Mouse (Mus musculus) cerebral cortex, adult 2 months (tissue): ENCODE results near the gene Msrb3.

Experiments used
- WGBS: fragments of 180-500 bp; shearing (Covaris S2); methylation state at CpG from one replicate; pipeline ENCODE4 v1.1.7; 2018; 5-methylcytosine and 5-hydroxymethylcytosine counted together

Msrb3 gene

GRCm38 (mm10) chr10:120898785-120899762 lies at the start of gene Msrb3:
Gene Msrb3, minus strand, starts transcription at chr10:120899101.
- 2% methylated on average over 64 of the region's 64 CpGs for WGBS

GRCm38 (mm10) chr10:120948461-120948860 lies 49.6 kb upstream of the Msrb3 start:
- WGBS = 57% methylated on average over 2 of the region's 2 CpGs

- WGBS = 66% methylated on average over 2 of the region's 2 CpGs
These were observed 48.9 kb upstream of the Msrb3 start for GRCm38 (mm10) chr10:120947842-120948241.

- 64% methylated on average over 5 of the region's 5 CpGs for WGBS
These were observed 47.9 kb upstream of the Msrb3 start for GRCm38 (mm10) chr10:120946847-120947246.

- 72% methylated on average over 2 of the region's 2 CpGs for WGBS
These were observed 40.0 kb upstream of the Msrb3 start for GRCm38 (mm10) chr10:120938904-120939208.

GRCm38 (mm10) chr10:120938077-120938903 lies 39.4 kb upstream of the Msrb3 start:
- WGBS = 41% methylated on average over 19 of the region's 19 CpGs

- WGBS = 80% methylated on average over 7 of the region's 7 CpGs
These were observed 30.6 kb upstream of the Msrb3 start for GRCm38 (mm10) chr10:120929536-120929935.

GRCm38 (mm10) chr10:120928183-120928582 lies 29.3 kb upstream of the Msrb3 start:
- WGBS = 69% methylated on average over 5 of the region's 5 CpGs

- WGBS = 93% methylated on average over 8 of the region's 8 CpGs
These were observed 27.3 kb upstream of the Msrb3 start for GRCm38 (mm10) chr10:120926156-120926555.

GRCm38 (mm10) chr10:120921501-120921900 lies 22.6 kb upstream of the Msrb3 start:
- WGBS = 52% methylated on average over 2 of the region's 2 CpGs

- 68% methylated on average over 11 of the region's 11 CpGs for WGBS
These were observed 21.7 kb upstream of the Msrb3 start for GRCm38 (mm10) chr10:120920604-120921003.

- WGBS = 88% methylated on average over 5 of the region's 5 CpGs
These were observed 17.3 kb upstream of the Msrb3 start for GRCm38 (mm10) chr10:120916250-120916649.

GRCm38 (mm10) chr10:120914948-120915631 lies 16.2 kb upstream of the Msrb3 start:
- 54% methylated on average over 15 of the region's 15 CpGs for WGBS

- WGBS = 73% methylated on average over 7 of the region's 7 CpGs
These were observed 15.4 kb upstream of the Msrb3 start for GRCm38 (mm10) chr10:120914286-120914685.

GRCm38 (mm10) chr10:120913796-120914195 lies 14.9 kb upstream of the Msrb3 start:
- 85% methylated on average over 7 of the region's 7 CpGs for WGBS

- 86% methylated on average over 4 of the region's 4 CpGs for WGBS
These were observed 13.1 kb upstream of the Msrb3 start for GRCm38 (mm10) chr10:120911971-120912370.

- WGBS = 91% methylated on average over 11 of the region's 11 CpGs
These were observed 10.1 kb upstream of the Msrb3 start for GRCm38 (mm10) chr10:120908776-120909574.

GRCm38 (mm10) chr10:120904676-120905075 lies 5.8 kb upstream of the Msrb3 start:
- 90% methylated on average over 10 of the region's 10 CpGs for WGBS

- WGBS = 82% methylated on average over 4 of the region's 4 CpGs
These were observed 5.1 kb upstream of the Msrb3 start for GRCm38 (mm10) chr10:120903843-120904468.

GRCm38 (mm10) chr10:120901746-120902145 lies 2.8 kb upstream of the Msrb3 start:
- WGBS = 68% methylated on average over 9 of the region's 9 CpGs

GRCm38 (mm10) chr10:120900096-120900495 lies 1.2 kb upstream of the Msrb3 start:
- 55% methylated on average over 13 of the region's 13 CpGs for WGBS
